Mouse (Mus musculus): ENCODE data around the gene Cryge. TPM values are rescaled to one million over a fixed set of nuclear protein-coding genes. Genes with fewer than 3 reads are reported as not detected.
"Not testable (repeated sequence)": the region's sequence is repeated elsewhere in the genome, so short reads cannot be mapped to it uniquely, and the experiment has no call there.

Gene Cryge
- total RNA-seq (2021): not detected

DNA sequence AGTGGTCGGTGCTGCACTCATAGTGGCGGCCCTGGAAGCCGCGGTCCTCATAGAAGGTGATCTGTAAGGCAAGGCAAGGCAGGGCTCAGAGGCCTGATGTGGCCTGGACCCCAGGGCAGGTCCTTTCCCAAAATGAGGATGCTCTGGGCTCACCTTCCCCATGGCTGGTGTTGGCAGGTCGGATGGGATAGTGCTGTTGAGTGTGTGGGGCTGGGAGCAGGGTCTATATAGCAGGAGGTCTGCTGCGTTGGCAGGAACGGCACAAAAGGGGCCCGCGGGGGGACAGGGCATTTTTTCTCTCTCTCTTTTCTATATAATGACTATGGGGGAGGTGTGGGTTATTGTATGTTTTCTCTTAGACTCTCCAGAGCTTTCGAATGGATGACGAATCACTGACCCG is at the start of gene Cryge:
Gene Cryge, minus strand, starts transcription at position 198 of the 400 bp plus-strand sequence.
- not testable (repeated sequence) for DNase-seq

DNA sequence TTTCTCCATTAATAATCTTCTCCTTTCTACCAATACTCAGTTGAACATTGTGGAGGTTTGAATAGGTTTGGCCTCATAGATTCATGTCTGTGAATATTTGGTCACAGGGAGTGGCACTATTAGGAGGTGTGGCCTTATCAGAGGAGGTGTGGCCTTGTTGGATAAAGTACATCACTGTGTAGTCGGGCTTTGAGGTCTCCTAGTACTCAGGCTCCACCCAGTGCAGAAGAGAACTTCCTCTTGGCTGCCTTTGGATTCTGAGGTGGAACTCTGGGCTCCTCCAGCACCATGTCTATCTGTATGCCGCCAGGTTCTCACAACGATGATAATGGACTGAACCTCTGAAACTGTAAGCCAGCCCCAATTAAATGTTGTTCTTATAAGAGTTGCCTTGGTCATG is 46.0 kb upstream of the Cryge start:
- no peak for DNase-seq

GRCm38 (mm10) chr1:65091566-65091965 is 40.6 kb upstream of the Cryge start:
- DNase-seq: no peak

DNA sequence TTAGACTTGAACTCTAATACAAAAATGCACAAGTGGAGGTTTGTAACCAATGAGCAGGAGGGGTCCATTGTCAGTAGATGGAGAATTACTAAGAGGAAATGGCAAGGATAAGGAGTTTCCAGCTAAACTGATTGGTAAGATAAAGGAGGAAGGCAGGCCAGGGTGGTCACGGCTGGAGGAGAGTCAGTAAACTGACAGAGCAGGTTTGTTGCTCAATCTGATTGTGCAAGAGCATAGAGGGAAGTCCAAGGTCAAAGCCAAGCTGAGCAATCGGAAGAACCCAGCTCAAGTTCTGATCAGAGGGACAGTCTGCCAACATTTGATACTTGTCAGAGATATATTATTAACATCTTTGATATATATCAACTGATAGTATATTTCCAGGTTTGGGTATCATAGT is 39.4 kb upstream of the Cryge start:
- no peak for DNase-seq

DNA sequence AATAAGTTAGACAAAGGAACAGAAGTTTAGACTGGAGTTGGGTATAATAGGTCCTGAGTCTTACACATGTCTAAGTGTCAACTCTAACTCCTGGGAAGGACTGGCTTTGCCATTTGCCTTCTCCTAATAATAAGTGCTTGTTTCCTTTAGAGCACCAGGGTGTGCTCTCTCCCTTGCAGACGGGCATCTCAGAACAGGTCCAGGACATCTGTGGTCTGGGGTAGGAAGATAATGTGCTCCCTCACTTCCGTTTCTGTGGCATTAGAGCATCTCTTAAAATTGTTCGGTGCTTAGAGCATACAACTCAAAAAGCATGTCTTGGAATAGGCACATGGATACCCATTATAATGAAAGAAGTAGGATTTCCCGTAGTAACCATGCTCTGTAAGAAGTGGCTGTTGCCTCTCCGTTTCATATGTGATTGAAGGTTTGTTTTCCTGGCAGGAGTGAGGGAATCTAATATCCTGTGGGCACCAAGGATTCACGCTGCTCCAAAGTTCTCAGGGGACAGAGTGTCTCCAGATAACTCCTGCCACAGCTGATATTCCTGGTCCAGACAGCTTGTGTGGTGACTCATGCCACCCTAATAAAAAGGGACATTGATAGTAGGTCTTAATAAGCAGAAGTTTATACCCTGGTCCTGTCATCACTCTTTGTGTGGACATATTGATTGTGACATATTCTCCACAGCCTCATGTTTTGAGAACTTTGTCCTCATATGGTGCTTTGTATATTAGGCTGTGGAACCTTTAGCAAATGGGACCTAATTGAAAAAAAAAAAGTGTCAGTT is 37.8 kb upstream of the Cryge start:
- DNase-seq: no peak

DNA sequence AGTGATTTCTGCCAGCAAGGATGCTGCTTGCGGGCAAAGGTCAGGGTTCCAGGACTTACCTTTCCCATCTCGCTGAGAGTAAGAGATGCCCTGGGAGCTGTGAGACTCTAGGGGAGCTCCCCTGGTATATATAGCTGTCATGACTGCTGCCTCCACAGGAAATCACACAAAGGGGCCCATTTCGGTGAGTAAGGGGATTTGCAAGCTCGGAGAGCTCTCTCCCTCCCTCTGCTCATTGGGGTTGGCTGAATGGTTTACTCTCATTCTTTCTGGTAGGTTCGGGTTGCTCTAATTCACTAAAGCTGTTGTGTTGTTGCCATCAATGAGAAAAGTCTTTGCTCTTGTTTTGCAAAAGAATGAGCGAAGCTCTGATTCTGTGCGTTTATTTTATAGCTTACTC is 31.2 kb upstream of the Cryge start, which contains the start of gene Crygb:
Gene Crygb, minus strand, starts transcription at position 101 of the 400 bp plus-strand sequence.
- no peak for DNase-seq

DNA sequence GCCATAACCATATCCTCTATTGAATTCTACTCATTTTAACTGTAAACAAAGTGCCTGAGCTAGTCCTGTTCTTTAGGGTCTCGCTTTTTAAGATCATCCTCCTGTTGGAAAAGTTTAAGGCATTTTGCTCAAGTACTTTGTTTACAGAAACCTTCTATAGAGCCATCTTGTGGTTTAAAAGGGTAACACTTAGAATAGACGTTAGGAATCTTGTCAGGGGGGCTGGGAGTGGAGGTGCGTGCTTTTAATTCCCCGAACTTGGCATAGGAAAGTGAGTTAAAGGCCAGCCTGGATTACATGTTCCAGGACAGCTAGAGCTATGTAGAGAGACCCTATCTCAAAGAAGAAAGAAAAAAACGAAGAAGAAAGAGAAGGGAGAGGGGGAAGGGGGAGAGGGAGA is 24.7 kb upstream of the Cryge start:
- no peak for DNase-seq

GRCm38 (mm10) chr1:65073589-65073988 is 22.6 kb upstream of the Cryge start, which contains the start of gene Crygc:
Crygc (minus strand) TSS chr1:65073689.
- no peak for DNase-seq

- DNase-seq: no peak
Observed at GRCm38 (mm10) chr1:65067842-65068241, 16.9 kb upstream of the Cryge start.

- no peak for DNase-seq
Observed at GRCm38 (mm10) chr1:65064201-65064600, 13.3 kb upstream of the Cryge start.

GRCm38 (mm10) chr1:65063352-65063751 is 12.4 kb upstream of the Cryge start, which contains the start of gene Crygd:
Crygd (minus strand) TSS chr1:65063452.
- no peak for DNase-seq

DNA sequence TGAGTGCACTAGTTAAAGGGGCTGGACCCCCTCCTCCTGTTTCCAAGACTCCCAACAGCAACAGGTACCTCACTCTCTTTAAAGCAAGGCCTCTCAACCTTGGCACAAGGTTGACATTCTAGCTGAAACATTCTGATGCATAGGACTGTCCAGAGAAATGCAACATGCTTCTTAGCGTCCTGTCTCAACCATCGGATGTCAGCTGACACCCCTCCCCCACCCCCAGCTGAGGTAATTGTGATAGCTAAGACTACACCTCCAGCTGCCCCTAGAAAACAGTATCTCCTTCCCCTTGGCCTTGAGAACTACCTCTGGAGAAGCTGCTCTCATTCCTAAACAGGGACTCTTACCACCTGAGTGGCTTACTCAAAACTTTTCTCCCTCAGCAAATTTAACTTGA is 1.2 kb upstream of the Cryge start:
- DNase-seq: no peak

- DNase-seq: no peak
Observed at GRCm38 (mm10) chr1:65051696-65052095, 747 bp upstream of the Cryge start.

- DNase-seq: peak; percentile 8 to 25
Observed at GRCm38 (mm10) chr1:65048781-65049180, 2.2 kb downstream of the Cryge start.

GRCm38 (mm10) chr1:65046401-65047109 is 4.4 kb downstream of the Cryge start:
- DNase-seq: no peak

DNA sequence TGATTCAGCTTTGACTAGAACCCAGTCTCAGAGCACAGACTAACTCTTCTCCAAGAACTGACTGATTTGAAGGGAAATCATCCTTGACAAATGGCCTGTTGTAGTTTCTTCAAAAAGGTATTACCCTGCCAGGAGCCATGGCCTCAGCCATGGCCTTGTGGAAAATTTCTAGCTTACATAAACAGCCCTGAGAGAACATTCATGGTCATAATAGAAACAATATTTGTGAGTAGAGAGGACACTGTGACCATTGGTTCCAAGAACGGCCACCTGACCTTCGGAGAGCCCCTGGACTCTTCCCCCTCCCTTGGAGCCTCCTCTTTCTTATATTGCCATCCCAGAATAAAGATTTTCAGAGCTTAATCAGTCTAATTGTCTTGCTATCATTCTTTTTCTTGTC is 7.5 kb downstream of the Cryge start:
- no peak for DNase-seq

- DNase-seq: no peak
Observed at GRCm38 (mm10) chr1:65041837-65042236, 9.1 kb downstream of the Cryge start.

GRCm38 (mm10) chr1:65040806-65041205 is 10.1 kb downstream of the Cryge start:
- DNase-seq: no peak

DNA sequence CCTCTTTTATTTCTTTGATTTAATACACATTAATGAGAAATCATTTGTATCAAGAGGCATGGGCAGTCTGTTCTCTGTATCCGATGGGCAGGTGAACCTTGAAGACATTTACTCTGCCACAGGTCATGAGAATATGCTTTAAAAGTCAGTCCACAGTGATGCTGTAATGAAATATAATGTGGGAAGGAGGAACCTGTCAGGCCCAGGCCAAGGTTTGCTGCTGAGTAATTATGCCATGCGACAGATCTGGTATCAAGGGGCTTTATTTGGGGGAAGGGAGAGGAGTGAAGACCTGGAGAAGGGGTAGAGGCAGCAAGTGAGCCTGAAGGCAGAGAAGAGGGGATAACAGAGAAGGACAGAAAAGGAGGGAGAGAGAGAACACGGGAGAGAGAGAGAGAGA is 11.3 kb downstream of the Cryge start:
- no peak for DNase-seq

DNA sequence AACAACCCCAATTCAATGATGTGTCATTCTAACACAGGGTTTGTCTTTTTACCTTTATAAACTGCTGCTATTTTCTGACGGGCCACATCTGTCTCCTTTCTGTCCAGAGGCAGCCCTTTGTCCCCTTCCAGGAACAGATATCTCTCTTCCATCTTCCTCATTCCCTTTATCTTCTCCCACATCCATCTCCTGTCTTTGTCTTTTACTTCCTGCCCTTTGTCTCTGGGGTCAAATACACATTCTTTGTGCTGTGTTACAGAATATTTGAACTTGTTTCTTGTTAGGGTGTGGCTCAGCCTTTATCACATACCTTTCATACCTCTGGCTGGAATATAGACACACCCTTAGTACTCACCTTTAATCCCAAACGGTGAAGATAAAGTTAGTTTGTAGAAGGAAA is 13.4 kb downstream of the Cryge start:
- DNase-seq: no peak

DNA sequence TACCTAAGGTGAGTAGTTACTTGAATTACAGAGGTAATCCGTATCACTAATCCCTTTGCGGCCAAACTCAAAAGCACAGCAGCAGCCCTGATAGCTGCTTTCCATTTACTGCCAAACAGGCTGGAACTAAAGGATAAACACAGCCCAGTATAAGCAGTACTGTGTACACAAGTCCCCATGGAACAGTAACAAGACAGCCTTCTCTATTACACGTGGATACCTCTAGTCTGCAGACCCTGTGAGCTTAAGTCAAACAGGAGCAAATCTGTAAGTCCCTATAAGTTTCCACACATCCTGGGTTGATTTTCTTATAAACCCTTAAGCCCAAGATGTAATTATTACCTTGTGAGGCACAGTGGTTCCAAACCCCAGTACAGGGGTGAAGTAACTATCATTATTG is 15.4 kb downstream of the Cryge start:
- DNase-seq: no peak

GRCm38 (mm10) chr1:65032641-65033040 is 18.3 kb downstream of the Cryge start, which contains the start of gene Akr1cl:
Akr1cl (minus strand) TSS chr1:65032759.
- no peak for DNase-seq

DNA sequence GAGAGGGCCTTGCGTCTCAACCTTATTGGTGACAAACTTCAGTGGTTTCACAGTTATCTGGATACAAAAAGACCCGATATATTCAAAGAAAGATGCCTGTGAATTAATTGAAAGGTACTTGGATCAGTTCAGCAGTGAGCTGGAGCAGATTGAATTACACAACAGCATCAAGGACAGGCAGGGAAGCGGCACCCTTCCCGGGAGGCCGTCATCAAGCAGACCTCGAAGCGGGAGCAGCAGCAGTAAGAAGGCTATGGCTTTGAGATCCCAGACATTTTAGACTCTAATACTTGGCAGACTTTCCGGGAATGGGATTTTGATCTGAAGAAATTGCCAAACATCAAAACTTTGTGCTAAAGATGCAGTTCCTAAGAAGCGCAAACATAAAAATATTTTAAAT is 22.7 kb downstream of the Cryge start:
- DNase-seq: no peak

- no peak for DNase-seq
Observed at GRCm38 (mm10) chr1:65012726-65013125, 38.2 kb downstream of the Cryge start.

Measured in layer of hippocampus, postnatal 36 days (tissue).